Mouse (Mus musculus) megakaryocyte-erythroid progenitor cell, adult 5-6 weeks (primary cell): Measurements from ENCODE around the gene Rec114. TPM values are rescaled to one million over a fixed set of nuclear protein-coding genes. Genes with fewer than 3 reads are reported as not detected.
A peak's percentile ranks its signal among the peaks of the same experiment; 100 is the strongest.

Experiments used
- ATAC-seq: replicated peaks from 2 replicates; pipeline ENCODE4 v1.8.0; 2016; ENCODE audit warnings: mild to moderate bottlenecking, inconsistent platforms; ENCODE audit not compliant: severe bottlenecking, poor library complexity, low FRiP score, low TSS enrichment
- total RNA-seq, 2 experiments: library from RNA; stranded (forward) in 1 of 2; stranded (reverse) in 1 of 2; fragments of 200-1000, 215-1000 nt in 1 of 2; fragments of >200 nt in 1 of 2; fragmentation: Nextera tagmentation in 1 of 2; gene quantifications; 2 replicates each; pipeline ENCODE4 v1.2.3; 2014 to 2017

Rec114 gene
- total RNA-seq, 2 experiments from 2014 or later, result 34.7 to 51.4 TPM

DNA sequence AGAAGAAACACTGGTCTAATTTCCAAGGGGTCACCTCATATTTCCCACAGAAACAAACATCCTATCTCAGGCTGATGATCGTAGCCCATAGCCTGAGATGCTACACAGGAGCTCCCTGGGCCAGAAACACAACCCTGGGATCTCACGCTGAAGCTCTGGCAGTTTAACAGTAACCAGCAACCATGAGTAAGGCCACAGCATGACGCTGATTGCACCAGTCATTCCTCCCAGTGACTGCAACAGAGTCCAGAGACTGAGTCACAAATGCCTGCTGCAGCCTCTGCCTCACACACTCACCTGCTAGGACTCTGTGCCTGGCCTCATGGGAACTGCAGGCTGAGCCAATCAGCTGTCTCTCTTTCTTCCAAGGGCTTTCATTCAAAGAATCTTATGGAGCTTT, 74.7 kb downstream of the Rec114 start:
- no peak for ATAC-seq

DNA sequence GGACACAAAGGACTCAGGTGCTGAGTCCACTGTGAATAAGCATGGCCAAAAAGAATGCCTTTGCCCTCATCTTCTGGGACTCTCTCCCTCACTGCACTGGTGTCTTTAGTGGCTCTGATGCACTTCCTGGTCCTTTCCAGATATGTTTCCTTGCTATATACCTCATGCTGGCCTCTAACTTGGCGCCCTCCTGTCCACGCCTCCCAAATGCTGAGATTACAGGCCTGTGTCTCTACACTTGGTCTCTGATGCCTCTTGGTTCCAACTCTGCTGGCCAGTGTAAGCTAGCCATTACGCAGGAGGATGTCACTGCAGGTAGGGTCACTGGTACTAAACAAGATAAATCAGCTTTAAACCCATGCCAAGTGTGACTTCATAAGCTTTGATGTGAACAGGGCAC, 75.6 kb downstream of the Rec114 start:
- no peak; the same call in 1 of the 2 replicates for ATAC-seq

DNA sequence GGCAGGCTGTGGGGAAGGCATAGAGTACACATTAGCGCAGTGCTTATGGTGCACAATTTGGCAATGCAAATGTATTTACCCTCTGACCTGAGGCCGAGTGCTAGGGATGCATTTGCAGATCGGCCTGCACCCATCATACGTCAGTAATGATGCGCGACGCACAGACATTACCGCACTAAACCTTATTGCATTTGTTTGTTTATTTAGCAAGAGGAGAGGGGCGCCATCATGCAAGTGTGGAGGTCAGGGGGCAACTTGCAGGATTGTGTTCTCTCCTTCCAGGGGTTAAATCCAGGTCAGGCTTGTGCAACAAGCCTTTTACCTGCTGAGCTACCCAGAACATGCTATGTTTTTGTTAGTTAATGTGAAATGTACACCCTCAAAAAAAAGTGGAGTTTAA, 76.5 kb downstream of the Rec114 start:
- no peak for ATAC-seq

DNA sequence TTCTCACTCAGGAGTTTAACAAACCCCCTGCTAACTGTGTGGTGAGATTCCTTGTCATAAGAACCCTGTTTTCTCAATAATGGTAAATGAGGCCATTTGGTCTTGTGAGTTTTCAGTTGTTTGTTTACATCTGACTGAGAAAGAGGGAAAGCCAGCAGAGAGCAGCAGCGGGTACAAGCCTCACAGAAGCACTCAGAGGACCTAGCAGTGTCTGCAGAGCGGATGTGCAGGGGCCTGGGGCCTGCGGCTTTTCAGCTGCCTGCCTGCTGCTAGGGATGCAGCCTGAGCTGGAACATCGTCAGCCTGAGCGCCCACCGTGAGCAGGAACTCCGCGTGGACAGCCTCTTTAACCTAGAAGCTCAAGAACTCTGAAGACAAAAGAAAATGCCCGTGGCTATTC, 77.6 kb downstream of the Rec114 start:
- no peak for ATAC-seq

DNA sequence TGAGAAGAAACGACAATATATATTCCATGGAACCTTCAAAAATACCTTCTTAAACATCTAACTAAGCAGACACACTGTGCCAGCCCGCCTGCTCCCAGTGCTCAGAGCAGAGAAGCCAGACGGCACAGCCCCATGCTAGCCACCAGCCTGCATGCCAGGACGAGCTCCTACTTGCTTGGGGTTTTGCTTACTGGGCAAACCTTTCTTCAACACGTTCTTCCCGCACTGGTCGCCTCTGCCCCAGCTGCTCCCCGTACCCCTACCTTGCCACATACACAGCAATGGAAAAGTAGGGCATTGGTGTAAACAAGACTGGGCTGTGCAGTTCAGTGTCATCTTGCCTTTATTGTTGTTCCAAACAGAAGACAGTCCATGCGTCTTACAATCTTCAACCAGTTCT, 78.3 kb downstream of the Rec114 start:
- ATAC-seq, result no peak

DNA sequence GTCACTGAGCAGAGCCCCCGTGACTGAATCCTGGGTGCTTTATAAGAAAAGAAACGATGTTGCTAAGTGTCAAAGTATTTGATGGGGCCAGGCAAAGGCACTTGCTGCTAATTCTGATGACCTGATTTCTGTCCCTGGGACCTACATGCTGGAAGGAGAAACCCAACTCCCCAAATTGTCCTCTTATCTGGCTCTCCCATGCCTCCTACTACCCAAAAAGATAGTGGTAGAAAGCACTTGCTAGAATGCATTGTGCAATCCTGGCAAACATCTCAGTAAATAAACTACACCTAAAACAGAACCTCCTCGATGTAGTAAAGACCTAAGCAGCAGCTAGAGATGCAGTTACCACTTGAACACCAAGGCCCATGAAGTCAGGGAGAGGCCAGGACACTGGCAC, 81.0 kb downstream of the Rec114 start:
- ATAC-seq, result peak; percentile 66

DNA sequence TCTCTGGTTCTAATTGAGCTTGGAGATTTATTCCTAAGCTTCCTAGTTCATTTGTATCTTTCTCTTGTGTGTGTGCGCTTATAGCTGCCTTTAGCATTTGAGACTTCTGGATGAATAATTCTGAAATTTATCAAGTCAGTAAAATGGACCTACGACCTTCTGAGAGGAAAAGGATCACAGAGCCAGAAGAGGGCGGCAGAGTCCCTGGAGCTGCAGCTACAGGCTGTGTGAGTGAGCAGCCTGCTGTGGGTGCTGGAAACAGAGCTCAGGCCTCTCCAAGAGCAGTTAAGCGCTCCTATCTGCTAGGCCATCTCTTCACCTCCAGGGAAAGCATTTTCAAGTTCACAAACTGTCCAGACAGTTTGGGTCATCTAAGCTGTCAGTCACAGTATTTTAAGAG, 81.8 kb downstream of the Rec114 start:
- no peak for ATAC-seq

DNA sequence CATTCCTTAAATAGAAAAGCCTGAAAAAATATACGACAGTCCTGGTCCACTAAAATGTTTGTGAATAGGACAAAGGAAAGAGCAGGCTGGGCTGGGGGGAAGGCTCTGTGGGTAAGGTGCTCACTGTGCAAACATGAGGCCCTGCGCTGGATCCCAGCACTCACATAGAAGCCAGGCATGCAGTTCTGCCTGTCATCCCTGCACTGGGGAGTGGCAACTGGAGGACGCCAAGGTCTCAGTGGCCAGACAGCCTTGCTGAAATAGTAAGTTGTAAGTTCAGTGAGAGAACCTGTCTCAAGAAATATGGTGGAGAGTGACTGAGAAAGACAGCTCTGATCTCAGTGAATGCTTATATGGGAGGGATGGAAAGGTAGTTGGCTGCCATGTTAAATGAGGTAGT, 83.1 kb downstream of the Rec114 start:
- ATAC-seq, result no peak

DNA sequence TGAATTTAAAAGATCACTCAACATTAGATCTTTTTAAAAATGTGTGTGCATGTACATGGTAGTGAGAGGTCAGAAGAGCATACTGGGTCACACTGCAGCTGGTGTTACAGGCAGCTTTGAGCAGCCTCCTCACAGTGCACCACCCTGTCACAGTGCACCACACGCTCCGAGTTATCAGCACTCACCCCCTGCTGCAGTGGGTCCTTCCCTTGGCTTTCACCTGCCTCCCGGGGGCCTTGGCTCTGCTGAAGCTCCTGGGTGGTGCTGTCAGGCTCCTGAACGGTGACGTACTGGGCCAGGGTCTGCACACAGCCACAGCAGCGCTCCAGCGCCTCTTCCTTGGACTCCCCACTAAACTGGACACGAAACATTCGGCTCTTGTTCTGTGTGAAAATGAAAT, 83.8 kb downstream of the Rec114 start:
- peak; percentile 52 for ATAC-seq

DNA sequence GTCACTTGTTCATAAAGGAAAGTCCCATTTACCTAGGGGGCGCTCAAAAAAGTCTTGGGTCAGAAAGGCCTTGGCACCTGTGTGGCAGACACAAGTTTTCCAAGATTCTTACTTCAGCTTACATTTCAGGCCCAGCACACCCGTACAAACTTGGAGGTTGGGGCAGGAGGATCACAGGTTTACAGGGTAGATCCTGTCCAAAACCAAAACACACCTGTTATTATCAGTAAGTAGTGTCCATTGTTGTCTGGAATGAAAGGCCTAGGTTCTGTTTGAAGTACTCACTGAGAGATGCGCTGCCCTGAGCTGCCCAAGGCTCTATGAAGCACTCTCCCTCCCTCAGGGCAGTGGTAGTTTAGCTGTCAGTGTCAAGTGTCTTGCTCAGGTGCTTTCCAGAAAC, 84.4 kb downstream of the Rec114 start:
- no peak for ATAC-seq

DNA sequence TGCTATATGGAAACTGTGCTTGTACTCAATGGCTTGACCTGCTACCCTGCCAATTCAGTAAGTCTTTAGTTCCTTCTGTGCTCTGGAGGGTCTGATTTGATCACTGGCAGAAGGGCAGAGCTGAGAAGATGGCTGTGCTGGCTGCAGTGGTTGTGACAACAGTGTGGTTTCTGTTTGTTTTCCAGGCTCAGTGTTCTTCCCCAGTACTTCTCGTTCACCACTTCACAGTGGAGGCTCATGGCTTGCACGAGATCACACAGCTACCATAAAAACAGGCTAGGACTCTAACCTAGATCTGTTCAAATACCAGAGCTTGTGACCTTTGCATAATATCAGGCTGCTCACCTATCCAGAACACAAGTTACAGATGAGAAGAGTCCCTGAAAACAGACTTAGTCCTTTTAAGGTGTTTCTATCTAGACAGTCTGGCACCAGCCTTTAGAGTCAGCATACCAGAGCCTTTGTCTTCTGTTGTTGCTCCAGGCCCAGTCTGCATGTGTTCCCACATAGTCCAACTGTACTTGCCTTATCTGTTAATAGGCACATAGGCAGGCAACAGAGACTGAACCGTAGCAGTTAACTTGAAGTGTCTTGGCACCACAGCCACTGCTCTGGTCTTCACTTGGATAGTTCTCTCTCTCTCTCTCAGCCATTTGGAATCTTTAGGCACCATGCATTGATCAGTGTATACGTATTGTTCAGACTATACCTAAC, 85.0 kb downstream of the Rec114 start:
- peak; percentile 35 for ATAC-seq

DNA sequence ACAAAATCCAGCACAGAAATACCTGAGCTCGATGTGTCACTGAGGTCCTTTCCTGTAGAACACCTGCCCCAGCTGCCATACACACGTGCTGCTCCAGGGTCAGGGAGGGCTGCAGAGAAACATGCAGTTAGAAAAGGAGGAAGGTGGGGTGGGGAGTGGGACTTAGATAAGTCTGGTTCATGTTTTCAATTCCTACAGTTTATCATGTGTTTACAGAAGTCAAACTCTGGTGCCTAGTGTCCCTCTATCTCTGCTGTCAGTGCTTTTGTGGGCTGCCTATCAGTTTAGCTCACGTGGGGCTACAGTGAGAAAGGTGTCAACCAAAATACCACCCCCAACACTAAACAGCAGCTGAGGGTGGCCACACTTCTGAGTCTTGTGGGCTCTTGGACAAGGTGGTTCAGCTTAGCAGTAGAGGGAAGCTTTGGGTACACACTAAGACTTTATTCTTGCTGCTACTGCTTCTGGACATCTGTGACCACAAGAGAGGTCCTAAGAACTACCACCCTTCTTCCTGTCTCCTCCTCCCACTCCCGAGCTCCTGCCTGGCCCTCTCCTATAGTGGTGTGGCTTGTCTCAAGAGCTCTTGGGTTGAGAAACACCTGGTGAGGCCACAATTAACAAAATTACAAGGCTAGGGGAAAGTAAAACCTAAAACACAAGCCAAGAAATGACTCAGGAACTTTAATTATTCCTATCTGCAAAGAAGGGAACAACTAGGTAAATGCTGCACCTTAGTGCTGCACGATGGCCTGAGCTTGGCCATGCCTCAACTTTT, 85.8 kb downstream of the Rec114 start:
- ATAC-seq, result peak; percentile 83

DNA sequence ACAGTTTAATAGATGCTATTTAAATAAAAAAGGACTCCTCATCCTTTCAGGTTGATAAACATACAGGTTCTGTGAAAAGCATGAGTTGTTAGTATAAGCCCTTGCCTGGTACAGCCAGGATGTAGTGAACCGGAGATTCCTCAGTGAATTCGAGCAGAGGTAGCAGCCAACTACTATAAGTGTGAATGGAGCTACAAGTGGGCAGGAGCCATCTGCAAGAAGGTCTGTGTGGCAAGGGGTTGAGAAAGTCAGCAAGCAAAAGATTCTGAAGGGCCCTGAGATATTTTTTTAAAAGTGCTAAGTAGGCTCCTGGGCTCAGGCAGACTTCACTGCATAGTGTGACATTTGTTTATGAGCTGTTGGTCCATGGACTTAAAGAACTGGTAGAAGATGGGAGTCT, 86.9 kb downstream of the Rec114 start:
- no peak for ATAC-seq

DNA sequence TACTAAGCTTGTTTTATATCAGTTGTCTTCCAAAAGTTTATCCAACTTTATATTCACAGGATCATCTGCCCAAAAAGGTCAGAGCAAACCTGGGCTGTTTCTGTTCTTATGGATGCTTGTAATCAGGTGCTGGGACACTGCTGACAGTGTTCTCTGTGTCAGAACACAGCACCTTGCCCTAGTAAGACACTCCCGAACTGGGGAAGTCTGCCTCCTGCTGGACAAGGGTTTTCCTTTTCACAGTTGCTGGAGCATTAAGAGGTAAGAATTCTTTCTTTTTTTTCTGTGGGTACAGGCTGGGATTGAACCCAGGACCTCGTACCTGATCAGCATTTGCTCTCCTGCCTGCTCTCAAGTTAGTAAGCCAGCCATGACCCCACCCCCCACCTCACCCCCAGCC, 87.4 kb downstream of the Rec114 start:
- ATAC-seq, result no peak

DNA sequence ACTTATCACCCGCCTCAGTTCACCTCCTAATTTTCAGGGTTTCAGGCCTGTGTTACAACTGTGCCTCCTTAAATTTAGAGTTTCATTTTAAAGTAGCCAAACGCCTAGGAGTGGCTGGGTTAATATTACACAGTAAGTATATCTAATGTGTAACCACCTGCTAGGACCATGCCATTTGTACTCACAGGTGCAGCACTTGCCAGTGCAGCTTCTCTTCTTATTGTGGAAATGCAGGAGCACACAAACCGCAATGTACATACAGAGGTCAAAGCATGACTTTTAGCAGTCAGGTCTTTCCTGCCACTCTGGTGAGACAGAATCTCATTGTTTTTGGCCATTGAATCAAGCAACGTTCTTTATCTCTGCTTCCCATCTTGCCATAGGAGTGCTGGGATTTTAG, 89.3 kb downstream of the Rec114 start:
- ATAC-seq, result no peak

DNA sequence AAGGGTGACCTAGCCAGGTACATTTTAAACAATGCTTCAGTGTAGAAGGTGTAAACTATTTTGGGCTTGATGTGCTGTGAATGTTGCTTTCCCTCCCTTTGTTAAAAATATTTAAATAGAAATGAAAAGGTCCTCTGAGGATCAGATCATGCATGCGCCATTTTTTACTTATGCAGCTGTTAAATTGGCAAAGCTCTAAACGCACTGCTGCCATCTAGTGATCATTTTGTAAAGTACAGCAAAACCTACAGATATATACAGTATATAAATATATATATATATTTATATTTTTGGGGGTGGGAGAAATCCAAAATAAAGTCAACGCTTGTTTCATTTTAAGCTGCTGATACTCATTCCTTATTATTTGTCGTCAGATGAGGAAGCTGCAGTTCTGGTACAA, 91.8 kb downstream of the Rec114 start:
- ATAC-seq, result no peak

DNA sequence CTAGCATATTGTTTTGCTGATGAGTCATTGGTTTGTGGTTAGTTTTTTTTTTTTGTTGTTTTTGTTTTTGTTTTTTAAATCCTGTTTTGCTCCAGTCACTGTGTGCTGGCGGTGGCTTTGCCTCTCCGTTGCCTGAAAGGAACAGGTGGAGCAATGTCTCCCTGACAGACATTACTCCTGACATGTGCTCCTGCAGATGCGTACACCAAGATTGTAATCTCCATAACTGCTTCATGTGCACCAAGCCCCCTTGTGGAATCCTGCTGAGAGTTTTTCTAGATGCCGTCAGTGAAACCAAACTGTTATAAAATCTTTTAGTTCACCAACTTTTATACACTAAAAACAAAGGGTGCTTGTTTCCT, 94.5 kb downstream of the Rec114 start:
- ATAC-seq, result 0 out of 2 replicates have a peak, but pooled peaks have one; percentile 41

DNA sequence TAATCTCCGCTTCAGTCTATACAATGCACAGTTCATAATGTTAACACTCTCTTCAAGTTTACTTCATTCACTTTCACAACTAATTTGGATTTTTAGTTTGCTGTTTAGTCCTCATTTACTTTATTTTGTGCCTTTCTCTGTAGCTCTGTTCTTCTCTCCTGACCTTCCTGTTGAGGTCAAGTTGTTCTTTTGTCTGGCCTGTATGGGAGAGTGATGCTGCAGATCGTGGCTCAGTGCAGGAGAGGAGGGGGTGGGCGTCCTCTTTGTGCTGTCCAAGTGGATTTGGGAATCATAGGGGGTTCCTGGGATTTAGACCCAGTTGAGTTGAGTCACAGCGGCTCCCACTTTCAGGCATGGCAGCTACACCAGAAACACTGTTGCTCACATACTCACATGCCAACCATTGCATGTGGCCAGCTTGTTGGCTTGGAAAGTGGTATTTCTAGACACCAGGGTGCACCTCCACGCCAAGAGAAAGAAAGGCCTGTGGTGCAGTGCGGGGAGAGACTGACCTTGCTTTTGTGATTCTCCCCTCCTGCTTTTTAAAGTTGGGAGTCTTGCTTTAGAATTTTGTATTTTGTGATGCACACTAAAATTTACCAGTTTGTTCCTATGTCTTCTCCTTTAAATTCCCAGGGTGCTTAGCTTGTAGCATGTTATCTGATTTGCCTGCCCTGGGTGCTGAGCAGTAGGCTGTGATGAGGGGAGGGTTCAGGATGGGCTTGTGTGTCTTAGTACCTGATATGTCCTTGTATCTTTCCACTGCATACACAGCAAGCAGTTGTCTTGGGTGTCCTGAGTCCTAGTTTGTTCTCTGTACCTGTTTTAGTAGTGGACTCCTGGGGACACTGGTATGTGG, 95.1 kb downstream of the Rec114 start:
- peak; percentile 82 for ATAC-seq

DNA sequence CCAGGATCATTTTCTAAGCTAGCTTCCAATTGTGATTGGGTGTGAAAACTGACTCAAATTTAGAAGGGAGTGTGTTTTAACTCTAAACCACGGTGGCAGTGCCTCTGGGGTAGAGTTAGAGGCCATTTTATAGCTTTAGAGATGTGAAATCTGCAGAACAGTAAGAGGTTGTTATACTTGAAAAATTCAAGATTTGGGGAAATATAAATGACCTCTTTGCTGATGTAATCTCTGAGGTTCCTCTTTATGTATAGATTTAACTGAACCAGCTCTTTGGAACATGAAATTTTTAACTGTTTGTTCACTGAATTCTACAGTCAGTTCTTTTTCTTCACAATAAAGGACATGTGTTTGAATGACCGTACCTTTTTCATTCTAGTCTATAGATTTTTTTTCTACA, 113.3 kb downstream of the Rec114 start:
- no peak for ATAC-seq

DNA sequence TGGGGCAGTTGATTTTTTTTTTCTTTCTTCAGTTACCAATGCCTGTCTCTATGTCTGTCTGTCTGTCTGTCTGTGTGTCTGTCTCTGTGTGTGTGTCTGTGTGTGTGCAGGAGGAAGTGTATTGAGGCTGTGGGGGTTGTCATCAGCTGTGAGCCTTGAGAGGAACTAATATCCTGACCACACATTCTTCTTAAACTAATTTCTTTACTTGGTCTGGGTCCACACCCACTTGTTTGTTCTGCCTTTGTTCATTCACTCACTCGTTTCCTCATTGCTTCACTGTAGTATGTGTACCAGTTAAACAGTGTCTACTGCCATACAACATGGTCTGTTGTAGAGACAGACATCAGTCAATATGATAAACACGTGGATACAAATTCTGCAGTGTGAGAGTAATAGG, 116.6 kb downstream of the Rec114 start:
- ATAC-seq, result no peak
